Mouse (Mus musculus): Measurements from ENCODE around the gene Ccm2l. TPM values are rescaled to one million over a fixed set of nuclear protein-coding genes. Genes with fewer than 3 reads are reported as not detected.

Ccm2l gene
- polyA plus RNA-seq, 1 experiment from 2014 or later = 10.7 TPM

- Histone ChIP-seq H3K36me3 (ENCODE audit: insufficient read depth, low read length) (no peaks in the 10 kb centered on the region), H3K9ac (replicated peaks; ENCODE audit: low read depth) (no peak overlapping the region), H3K9me3 (ENCODE audit: low read length) (no peaks in the 10 kb centered on the region), H3K4me2 (replicated peaks; ENCODE audit: low read depth, low read length) (no peak overlapping the region), H3K4me1 (ENCODE audit: insufficient read depth, low read depth, low read length) (no peaks in the 10 kb centered on the region), H3K27me3 (replicated peaks; ENCODE audit: insufficient read depth, low read length) (no peaks in the 10 kb centered on the region), H3K27ac (ENCODE audit: low read length) (no peak overlapping the region), H3K4me3 (ENCODE audit: low read depth, low read length) (no peak overlapping the region)
- TF ChIP-seq CTCF (IDR thresholded peaks at IDR 0.05) = peak; percentile 66
- no peak for TF ChIP-seq EP300 (IDR thresholded peaks at IDR 0.05)
- DNase-seq (ENCODE audit: low spot score) = no peak
- 11% methylated on average over 6 of the region's 6 CpGs for WGBS
- no peak for ATAC-seq
Measured at GRCm38 (mm10) chr2:153131019-153131418, 65.3 kb downstream of the Ccm2l start.

Other genes starting within 250 kb of the Ccm2l start
- gene Bcl2l1, start 234.2 kb upstream of the Ccm2l start, polyA plus RNA-seq (2015; fragmentation: Nextera tagmentation; extraction: Ambion mirVana) = 100 and 103 TPM in 2 replicates
- 3.1 and 5.7 TPM in 2 replicates for gene Tpx2, start 218.0 kb upstream of the Ccm2l start, polyA plus RNA-seq (2015; fragmentation: Nextera tagmentation; extraction: Ambion mirVana)
- 0.04 TPM in 1 of 2 replicates, not detected in the other for gene Mylk2, start 154.6 kb upstream of the Ccm2l start, polyA plus RNA-seq (2015; fragmentation: Nextera tagmentation; extraction: Ambion mirVana)
- gene Foxs1, start 132.7 kb upstream of the Ccm2l start, polyA plus RNA-seq (2015; fragmentation: Nextera tagmentation; extraction: Ambion mirVana) = 11.0 and 13.2 TPM in 2 replicates
- not detected in 2 replicates for gene Dusp15, start 114.3 kb upstream of the Ccm2l start, polyA plus RNA-seq (2015; fragmentation: Nextera tagmentation; extraction: Ambion mirVana)
- gene Ttll9, start 103.5 kb upstream of the Ccm2l start, polyA plus RNA-seq (2015; fragmentation: Nextera tagmentation; extraction: Ambion mirVana) = 1.1 and 1.8 TPM in 2 replicates
- 76.6 and 97.2 TPM in 2 replicates for gene Pdrg1, start 50.5 kb upstream of the Ccm2l start, polyA plus RNA-seq (2015; fragmentation: Nextera tagmentation; extraction: Ambion mirVana)
- gene Xkr7, start 34.1 kb upstream of the Ccm2l start, polyA plus RNA-seq (2015; fragmentation: Nextera tagmentation; extraction: Ambion mirVana) = not detected in 2 replicates
- gene Hck, start 42.5 kb downstream of the Ccm2l start, polyA plus RNA-seq (2015; fragmentation: Nextera tagmentation; extraction: Ambion mirVana) = 37.1 and 59.4 TPM in 2 replicates
- 39.7 and 44.5 TPM in 2 replicates for gene Tm9sf4, start 95.3 kb downstream of the Ccm2l start, polyA plus RNA-seq (2015; fragmentation: Nextera tagmentation; extraction: Ambion mirVana)
- 4.7 and 5.5 TPM in 2 replicates for gene Tspyl3, start 159.5 kb downstream of the Ccm2l start, polyA plus RNA-seq (2015; fragmentation: Nextera tagmentation; extraction: Ambion mirVana)
- gene Plagl2, start 175.5 kb downstream of the Ccm2l start, polyA plus RNA-seq (2015; fragmentation: Nextera tagmentation; extraction: Ambion mirVana) = 6.8 and 7.1 TPM in 2 replicates
- 2.8 and 3.1 TPM in 2 replicates for gene Pofut1, start 175.6 kb downstream of the Ccm2l start, polyA plus RNA-seq (2015; fragmentation: Nextera tagmentation; extraction: Ambion mirVana)
- gene Kif3b, start 225.5 kb downstream of the Ccm2l start, polyA plus RNA-seq (2015; fragmentation: Nextera tagmentation; extraction: Ambion mirVana) = 4.7 and 5.2 TPM in 2 replicates

Data from lung, postnatal 0 days (tissue).